In genomic region chr2:173585387-173586117, GRCm38 (mm10) we compare ENCODE assay signal across 8 mouse cellular contexts. TPM values are rescaled to one million over a fixed set of nuclear protein-coding genes. Genes with fewer than 3 reads are reported as not detected.
DNase-seq lines count a peak whose midpoint lies in the region; ATAC-seq lines count a peak whose summit lies in the region.

No protein-coding gene starts in this region.

- WGBS in forebrain, embryonic 14.5 days: 1% methylated on average over 54 of the region's 54 CpGs
- WGBS in limb, embryonic 10.5 days: under 1% methylated on average over 54 of the region's 54 CpGs
- under 1% methylated on average over 54 of the region's 54 CpGs for WGBS in midbrain, embryonic 16.5 days

- H3K9ac ChIP-seq in forebrain, embryonic 14.5 days (ENCODE audit: low read length): peak overlapping the region; percentile 42
- H3K9ac ChIP-seq in midbrain, embryonic 16.5 days (ENCODE audit: low read depth, low read length): peak overlapping the region; percentile 32; the same call in 1 of the 2 replicates

- no peak overlapping the region for H3K27ac ChIP-seq in forebrain, embryonic 14.5 days (ENCODE audit: low read depth, low read length)
- H3K27ac ChIP-seq in limb, embryonic 10.5 days: peak overlapping the region; percentile 77
- H3K27ac ChIP-seq in midbrain, embryonic 16.5 days (ENCODE audit: low read length): 0 out of 2 replicates have a peak overlapping the region, but pooled peaks have one; percentile 41

- H3K4me1 ChIP-seq in forebrain, embryonic 14.5 days (ENCODE audit: control insufficient read depth, insufficient read depth, low read length): no peaks in the 10 kb centered on the region
- peaks cover 21% of the 10 kb centered on the region for H3K4me1 ChIP-seq in limb, embryonic 10.5 days
- peaks cover 12% of the 10 kb centered on the region for H3K4me1 ChIP-seq in midbrain, embryonic 16.5 days (ENCODE audit: control insufficient read depth, insufficient read depth, low read length)

- H3K36me3 ChIP-seq in forebrain, embryonic 14.5 days (ENCODE audit: control insufficient read depth, insufficient read depth, low read length): no peaks in the 10 kb centered on the region
- peaks cover 16% of the 10 kb centered on the region for H3K36me3 ChIP-seq in limb, embryonic 10.5 days
- no peaks in the 10 kb centered on the region for H3K36me3 ChIP-seq in midbrain, embryonic 16.5 days (ENCODE audit: control insufficient read depth, insufficient read depth, low read length)

- H3K27me3 ChIP-seq in forebrain, embryonic 14.5 days (replicated peaks; ENCODE audit: control insufficient read depth, insufficient read depth, low read length): peaks cover 21% of the 10 kb centered on the region
- peaks cover 40% of the 10 kb centered on the region for H3K27me3 ChIP-seq in limb, embryonic 10.5 days (ENCODE audit: low read depth, poor library complexity, severe bottlenecking)
- peaks cover 16% of the 10 kb centered on the region for H3K27me3 ChIP-seq in midbrain, embryonic 16.5 days (ENCODE audit: control insufficient read depth, insufficient read depth, low read depth, low read length)

- H3K4me3 ChIP-seq in forebrain, embryonic 14.5 days (ENCODE audit: low read depth, low read length): peak overlapping the region; percentile 29
- H3K4me3 ChIP-seq in limb, embryonic 10.5 days: peak overlapping the region; percentile 55
- H3K4me3 ChIP-seq in midbrain, embryonic 16.5 days (ENCODE audit: low read depth, low read length): peak overlapping the region; percentile 42

- H3K4me2 ChIP-seq in forebrain, embryonic 14.5 days (ENCODE audit: low read length): peak overlapping the region; percentile 76
- peak overlapping the region; percentile 62 for H3K4me2 ChIP-seq in midbrain, embryonic 16.5 days (ENCODE audit: low read length)

- ATAC-seq in forebrain, embryonic 14.5 days: peak; percentile 89
- ATAC-seq in midbrain, embryonic 16.5 days: peak; percentile 92

- peak; percentile 58 to 64 for DNase-seq in cerebellum, postnatal 10 days
- no peak for DNase-seq in cerebellum, adult 11-12 months
- DNase-seq in ovary, postnatal 36 days (ENCODE audit: low spot score): peak; percentile 45
- no peak for DNase-seq in ovary, postnatal 14 days (ENCODE audit: low spot score)
- peak; percentile 94 for DNase-seq in forebrain, embryonic 14.5 days (ENCODE audit: low spot score)
- DNase-seq in limb, embryonic 10.5 days (ENCODE audit: low spot score): peak; percentile 85
- no peak for DNase-seq in frontal cortex, postnatal 25 days (ENCODE audit: low spot score in 2 of 2)

- H3K9me3 ChIP-seq in forebrain, embryonic 14.5 days (replicated peaks; ENCODE audit: control insufficient read depth, low read length): peaks cover 4% of the 10 kb centered on the region; the same call in 1 of the 2 replicates
- no peaks in the 10 kb centered on the region for H3K9me3 ChIP-seq in limb, embryonic 10.5 days (replicated peaks)
- no peaks in the 10 kb centered on the region for H3K9me3 ChIP-seq in midbrain, embryonic 16.5 days (replicated peaks; ENCODE audit: control insufficient read depth, low read length, poor library complexity, severe bottlenecking)

RNA-seq across cellular contexts. Expression of gene Ankrd60, which starts 7.4 kb away (rescaled TPM):
- polyA plus RNA-seq in forebrain, embryonic 14.5 days (2014; fragmentation: Nextera tagmentation; extraction: Ambion mirVana): not detected in 2 replicates
- polyA plus RNA-seq in limb, embryonic 10.5 days (2016; fragmentation: Nextera tagmentation; extraction: Ambion mirVana): not detected in 2 replicates
- polyA plus RNA-seq in midbrain, embryonic 16.5 days (2015; fragmentation: Nextera tagmentation; extraction: Ambion mirVana): not detected in 2 replicates

Comparison
In these comparisons a context has a peak if more than half of its experiments do, and no peak if none do; other contexts are left out.
1. DNase-seq: peak in cerebellum, postnatal 10 days (2 of 2), ovary, postnatal 36 days (single experiment), forebrain, embryonic 14.5 days (single experiment) and limb, embryonic 10.5 days (single experiment); none in cerebellum, adult 11-12 months (single experiment), ovary, postnatal 14 days (single experiment) and frontal cortex, postnatal 25 days (0 of 2).
2. Peak in every context shown above with its lines, with median percentiles within 50 percentile points of each other: H3K4me3 ChIP-seq.